Mouse (Mus musculus): ENCODE measurements around the gene Cfd.

Gene Cfd

DNA sequence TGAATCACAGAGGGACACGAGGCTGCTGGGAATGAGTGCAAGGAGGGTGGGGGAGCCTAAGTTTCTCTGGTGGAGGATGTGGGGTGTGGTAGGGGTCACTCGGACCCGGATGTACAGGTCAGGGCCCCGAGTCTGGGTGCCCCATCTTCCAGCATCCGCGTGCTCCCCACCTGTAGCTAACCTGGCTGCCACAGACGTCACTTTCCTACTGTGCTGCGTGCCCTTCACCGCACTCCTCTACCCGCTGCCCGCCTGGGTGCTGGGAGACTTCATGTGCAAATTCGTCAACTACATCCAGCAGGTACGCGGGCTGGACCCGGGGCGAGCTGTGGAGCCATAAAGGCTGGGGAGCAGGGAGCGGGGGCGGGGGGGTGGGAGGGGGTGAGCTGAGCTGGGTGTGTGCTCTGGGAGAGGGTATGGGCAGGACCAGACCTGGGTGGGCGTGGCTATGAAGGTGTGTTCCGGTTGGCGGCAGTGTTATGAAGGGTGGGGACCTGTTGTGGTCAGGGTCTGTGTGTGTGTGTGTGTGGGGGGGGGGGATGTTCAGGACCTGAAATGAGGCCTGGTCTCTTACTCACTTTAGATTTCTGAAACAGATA, 28.7 kb downstream of the Cfd start:
- no peak for DNase-seq

DNA sequence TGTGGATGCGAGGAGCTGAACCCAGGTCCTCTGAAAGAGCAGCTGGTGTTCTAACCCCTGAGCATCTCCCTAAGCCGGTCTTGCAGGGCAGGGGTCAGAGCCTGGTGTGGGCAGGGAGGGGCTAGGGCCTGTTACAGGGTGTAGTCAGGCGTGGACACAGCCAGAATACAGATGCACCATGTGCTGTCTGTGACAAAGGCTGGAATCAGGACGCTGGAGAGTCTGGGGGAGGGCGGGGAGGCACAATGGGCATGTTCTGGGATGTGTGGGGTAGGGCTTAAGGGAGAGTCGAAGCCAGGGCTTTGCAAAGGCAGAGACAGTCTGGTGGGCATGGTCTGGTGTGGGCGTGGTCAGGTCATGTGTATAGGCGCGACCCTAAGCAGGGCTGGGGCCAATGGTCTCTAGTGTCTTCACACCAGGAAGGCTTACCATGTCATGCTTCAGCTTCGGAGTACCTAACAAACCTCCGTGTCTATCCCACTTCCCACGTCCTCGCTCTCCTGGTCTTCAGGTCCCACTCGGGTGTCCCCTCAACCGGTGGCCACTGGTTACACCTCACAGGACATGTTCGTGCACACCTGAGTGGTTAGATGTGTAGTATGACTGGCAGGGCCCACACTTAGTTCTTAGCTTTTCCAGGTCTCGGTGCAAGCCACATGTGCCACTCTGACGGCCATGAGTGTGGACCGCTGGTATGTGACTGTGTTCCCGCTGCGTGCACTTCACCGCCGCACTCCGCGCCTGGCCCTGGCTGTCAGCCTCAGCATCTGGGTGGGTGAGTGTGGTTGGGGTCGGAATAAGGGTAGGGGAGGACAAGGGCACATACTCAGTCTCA, 29.6 kb downstream of the Cfd start:
- no peak for DNase-seq

DNA sequence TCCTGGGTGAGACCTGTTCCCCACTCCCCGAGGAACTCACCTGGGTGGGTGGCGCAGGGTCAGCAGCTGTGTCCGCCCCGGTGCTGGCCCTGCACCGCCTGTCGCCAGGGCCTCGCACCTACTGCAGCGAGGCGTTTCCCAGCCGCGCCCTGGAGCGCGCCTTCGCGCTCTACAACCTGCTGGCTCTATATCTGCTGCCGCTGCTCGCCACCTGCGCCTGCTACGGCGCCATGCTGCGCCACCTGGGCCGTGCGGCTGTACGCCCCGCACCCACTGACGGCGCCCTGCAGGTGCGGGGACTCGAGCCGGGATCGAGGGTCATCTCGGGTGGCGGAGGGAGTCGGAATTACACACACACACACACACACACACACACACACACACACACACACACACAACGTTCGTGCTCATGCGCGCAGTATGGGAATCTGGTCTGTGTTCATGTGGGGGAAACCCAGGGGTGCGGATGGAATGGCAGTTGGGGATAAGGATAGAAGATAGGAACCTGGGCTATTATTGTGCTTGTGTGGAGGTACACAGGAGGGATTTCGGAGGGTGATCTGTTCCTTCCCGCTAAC, 30.4 kb downstream of the Cfd start, which contains the start of gene R3hdm4:
Gene R3hdm4, minus strand, starts transcription at position 251 of the 578 bp plus-strand sequence.
- DNase-seq = no peak

DNA sequence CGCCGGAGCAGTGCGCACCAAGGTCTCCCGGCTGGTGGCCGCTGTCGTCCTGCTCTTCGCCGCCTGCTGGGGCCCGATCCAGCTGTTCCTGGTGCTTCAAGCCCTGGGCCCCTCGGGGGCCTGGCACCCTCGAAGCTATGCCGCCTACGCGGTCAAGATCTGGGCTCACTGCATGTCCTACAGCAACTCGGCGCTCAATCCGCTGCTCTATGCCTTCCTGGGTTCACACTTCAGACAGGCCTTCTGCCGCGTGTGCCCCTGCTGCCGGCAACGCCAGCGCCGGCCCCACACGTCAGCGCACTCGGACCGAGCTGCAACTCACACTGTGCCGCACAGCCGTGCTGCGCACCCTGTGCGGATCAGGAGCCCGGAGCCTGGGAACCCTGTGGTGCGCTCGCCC, 30.9 kb downstream of the Cfd start:
- DNase-seq = no peak

DNA sequence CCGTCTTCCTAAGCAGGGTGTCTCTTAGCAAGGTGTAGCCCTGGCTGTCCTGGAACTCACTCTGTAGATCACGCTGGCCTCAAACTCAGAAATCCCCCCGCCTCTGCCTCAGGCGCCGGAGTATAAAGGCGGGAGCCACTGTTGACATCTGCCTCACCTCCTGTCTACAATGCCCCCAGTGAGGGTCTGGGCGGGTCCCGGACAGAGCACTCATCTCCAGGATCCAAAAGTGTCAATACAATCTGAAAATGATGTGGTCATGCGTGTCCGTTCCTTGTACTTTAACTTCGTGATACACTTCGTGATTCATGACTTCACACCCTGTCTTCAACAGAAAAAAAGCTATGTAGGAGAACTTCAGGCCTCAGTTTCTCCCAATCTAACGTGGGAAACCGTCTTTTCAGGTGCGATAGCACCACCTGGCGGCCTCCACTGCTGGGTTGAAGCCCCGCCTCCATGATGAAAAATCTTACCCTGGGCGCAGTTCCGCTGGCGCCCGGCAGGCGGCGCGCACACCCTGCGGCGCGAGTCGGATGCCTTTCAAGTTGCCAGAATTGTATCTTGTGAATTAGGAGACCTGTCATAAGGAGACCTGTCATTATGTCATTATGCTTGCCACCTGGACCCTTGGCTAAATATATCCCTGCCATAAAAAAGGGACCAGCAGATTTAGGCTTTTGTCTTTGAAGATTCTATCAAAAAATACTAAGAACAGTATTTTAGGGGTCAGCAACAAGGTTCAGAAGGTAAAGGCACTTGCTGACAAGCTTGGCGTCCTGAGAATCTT, 34.5 kb downstream of the Cfd start:
- peak; percentile 85 for DNase-seq

DNA sequence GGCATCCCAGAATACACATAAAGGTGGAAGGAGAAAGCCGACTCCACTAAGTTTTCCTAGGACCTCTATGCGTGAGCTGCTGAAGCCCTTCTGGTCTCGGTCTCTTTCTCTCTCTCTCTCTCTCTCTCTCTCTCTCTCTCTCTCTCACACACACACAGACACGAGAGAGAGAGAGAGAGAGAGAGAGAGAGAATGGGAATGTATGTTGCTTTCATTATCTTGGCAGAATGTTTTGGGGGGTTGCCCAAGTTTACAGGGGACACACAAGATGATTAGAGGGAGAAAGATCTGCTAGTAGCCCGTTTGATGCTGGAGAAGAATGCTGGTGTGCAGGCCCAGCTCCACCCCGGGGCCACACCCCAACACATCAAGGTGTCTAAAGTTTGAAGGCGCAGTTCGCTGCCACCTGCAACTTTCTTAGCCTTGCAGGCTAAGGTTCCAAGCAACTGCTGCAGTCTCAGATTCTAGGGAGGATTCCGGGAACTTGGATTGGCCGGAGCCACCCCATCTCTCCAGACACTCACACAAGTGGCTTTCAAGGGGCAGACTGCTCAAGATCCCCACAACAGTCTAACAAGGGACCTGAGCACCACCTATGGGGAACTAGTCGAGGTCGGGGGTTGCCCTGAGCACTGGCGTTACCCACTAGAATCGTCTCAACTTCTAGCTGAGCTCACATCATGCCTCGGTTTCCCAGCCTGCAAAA, 35.3 kb downstream of the Cfd start:
- DNase-seq = no peak

DNA sequence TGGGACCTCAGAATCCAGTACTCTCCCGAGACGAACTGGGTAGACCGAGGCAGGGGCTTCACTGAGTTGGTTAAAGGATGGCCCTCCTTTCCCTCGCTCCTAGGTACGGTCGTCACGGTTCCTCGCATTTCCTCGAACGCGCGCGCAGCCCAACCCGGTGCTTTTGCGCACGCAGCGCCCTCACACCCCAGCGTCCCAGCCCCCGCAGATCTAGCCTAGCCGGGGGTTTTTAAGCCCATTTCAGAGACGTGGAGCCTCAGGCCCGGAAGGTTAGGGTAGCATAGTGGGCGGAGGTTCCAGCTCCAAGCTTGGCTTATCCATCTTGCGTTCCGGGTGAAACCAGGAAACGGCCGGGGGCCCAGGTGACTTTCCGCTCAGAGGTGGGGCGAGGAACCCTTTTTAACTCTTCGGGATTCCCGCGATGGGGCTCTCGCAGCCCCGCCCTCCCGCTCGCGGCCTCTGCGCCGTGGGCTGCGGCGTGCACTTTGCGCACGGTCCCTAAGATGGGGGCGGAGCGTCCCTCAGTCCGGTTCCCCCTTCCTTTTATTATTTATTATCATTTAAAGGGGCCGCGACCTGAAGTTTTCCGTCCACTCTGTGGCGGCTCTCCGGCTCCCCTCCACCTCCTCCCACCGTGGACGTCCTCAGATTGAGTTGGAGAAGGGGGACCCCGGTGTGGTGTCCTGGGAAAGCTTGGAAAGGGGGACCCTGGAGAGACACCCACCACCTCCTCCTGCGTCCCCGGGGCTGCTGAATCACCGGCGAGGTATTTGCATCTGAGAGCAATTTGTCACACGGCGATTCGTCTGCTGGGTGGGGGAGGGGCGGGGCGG, 36.1 kb downstream of the Cfd start, which contains the start of gene Arid3a:
Gene Arid3a, plus strand, starts transcription at position 553 of the 833 bp plus-strand sequence.
- DNase-seq = peak; percentile 87

DNA sequence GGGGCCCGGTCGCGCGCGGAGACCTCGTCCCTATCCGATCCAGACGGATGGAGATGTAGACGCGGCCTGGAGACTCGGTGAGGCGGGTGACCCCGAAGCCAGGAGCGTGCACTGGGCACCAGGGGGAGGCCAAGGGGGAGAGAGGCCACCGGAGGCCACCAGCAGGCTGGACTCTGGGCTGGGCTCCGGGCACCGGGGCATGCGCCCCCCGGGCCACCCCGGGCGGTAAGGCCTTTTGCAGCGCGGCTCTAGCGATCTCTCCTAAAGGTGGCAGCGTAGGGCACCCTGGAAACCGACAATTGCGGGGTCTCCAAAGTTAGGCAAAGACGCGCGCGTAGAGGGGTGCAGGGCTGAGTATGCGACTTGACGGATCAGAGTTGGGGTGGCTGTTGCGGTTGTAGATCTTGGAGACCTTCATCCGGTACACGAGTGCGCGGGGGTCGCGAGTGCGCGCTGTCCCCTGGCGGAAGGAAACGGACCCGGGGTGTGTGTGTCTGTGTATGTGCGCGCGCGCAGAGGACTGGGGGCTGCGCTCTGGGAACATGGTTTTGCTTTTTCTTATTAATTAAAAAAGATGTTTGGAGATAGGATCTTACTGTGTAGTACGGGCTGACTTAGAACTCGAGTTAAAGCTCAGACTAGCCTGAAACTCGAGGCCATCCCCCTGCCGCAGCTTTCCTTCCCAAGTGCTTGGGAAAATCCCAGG, 36.8 kb downstream of the Cfd start:
- DNase-seq = peak; percentile 47

DNA sequence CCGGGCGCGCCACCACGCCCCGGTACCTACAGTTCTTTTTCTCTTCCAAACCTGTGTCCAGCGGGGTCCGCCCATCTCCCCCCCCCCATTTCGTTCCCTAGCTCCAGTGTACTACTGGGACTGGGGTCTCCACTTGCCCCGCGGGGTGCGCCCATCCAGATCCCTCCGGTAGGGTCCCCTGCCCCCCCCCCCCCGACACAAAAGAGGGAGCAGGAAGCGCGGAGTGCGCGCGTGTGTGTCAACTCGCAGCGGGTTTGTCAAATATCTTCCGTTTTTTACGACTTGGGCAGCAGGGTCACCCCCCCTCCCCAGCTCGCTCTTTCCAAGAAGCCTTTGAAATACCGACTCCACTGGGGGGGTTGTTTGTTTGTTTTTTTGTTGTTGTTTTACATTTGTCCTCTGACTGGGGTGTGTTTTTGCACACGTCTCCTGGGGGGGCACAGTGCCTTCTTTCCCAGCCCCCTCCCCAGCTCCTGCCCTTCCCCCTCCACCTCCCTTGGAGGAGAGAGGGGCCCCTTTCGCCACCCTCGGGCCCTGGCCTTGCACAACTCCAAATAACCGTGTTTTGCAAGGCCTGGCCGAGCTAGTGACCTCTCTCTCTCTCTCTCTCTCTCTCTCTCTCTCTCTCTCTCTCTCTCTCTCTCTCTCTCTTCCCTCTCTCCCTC, 37.5 kb downstream of the Cfd start:
- DNase-seq = peak; percentile 34

DNA sequence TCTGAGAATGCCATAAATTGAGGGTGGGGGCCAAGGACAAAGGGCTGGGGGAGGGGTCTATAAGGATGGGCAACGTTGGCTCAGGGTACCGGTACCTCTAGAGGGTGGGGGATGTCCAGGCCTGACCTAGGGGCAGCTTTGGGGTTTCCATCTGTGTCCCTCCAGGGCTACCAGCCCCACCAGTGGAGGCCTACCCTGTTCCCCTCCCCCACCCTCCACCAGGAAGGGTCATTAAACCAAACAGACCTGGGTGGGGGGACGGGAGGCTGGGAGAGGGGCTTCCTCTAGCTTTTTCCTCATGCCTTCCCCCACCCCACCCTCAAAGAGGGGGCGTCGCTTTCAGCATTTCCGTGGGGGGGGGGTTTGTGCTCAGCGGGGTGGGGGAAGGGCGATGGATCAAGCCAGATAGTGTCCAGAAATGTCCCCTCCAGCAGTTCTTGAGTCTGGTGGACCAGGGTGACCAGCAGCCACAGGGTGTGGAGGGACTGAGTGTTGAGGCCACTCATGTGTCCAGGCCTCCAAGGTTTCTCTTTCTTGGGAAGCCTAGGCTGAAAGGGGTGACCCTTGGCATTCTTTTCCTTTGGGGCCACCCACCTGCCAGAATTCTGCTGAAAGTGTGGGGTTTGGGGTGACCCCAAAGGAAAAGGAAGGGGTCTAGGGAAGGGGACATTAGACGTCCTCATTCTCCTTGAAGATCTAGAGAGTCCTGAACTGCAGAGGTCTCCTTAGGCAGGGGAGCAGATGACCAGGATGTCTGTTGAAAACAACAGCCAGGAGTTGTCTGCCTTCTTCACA, 38.5 kb downstream of the Cfd start:
- DNase-seq = no peak

DNA sequence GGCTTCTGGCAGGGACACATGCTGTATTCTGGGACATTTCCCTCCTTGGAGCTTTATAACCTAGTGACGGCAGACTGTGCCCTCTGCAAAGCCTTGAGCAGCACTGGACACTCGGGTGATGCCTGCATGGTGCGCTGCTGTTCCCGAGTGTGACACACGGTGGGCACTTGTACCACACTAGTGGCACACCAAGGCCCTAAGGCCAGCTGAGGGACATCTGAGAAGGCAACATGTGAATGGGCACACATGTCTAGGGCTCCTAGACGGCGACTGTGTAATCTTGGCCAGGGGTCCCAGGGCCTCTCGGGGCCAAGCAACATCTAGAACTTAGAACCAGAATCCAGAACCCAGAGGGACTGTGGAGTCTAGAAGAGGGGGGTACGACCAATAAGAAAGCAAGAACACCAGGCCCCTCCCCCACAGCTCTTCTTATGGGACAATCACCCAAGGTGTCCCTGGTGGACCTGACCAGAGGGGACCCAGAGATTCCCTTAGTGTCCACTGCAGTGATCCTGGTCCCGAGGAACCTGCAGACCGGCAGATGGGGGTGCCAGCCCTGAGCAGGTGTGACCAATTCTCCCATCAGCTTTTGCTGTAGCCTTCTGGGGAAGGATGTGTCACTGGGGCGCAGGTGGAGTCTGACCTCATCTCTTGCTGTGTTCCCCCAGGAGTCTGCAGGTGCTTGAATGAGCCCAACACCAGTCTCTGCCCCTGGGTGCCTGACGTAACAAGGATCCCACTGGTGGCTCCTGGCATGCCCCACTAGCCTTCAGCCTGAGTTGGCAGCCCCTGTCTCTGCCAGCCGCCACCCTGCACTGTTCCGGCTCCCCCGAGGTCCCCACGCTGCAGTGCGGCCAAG, 39.5 kb downstream of the Cfd start:
- DNase-seq = no peak

DNA sequence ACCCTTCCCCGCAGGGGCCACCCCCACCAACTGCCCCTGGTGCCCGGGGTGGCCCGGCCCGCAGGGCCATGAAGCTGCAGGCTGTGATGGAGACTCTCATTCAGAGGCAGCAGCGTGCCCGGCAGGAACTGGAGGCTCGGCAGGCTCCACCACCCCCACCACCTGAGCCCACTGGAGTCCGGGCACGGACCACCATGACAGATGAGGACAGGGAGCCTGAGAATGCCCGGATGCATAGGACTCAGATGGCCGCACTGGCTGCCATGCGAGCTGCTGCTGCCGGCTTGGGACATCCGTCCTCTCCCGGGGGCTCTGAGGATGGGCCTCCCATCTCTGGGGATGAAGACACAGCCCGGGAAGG, 40.2 kb downstream of the Cfd start:
- no peak for DNase-seq

DNA sequence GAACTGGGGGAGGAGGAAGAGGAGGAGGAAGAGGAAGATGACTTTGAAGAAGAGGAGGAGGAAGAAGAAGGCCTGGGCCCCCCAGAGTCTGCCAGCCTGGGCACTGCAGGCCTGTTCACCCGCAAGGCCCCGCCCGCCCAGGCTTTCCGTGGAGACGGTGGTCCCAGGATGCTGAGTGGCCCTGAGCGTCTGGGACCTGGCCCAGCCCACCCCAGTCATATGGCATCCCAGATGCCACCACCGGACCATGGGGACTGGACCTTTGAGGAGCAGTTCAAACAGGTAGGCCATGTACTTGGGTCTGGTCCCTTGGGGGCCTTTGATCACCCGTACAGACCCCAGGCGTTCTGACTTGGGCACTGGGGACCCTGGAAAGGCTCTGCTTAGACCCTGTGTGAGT, 41.1 kb downstream of the Cfd start:
- DNase-seq = no peak

DNA sequence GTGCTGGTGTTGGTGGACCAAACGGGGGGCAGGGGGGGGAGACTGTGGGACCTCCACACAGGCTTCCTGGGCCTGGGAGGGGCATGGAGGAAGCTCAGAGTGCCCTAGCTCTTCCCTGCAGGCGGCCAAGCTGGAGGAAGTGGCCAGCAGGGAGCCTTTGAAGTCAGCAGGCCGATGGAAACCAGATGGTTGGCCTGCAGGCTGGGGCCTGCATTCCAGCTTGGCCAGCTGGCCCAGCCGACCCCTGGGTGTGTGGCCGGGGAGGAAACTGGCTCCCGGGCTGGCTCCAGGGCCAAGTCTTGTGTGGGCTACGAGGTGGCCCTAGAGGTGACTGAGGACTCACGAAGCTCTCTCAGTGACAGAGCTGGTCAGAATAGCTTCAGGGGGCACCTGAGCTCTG, 42.1 kb downstream of the Cfd start:
- DNase-seq = peak; percentile 48

DNA sequence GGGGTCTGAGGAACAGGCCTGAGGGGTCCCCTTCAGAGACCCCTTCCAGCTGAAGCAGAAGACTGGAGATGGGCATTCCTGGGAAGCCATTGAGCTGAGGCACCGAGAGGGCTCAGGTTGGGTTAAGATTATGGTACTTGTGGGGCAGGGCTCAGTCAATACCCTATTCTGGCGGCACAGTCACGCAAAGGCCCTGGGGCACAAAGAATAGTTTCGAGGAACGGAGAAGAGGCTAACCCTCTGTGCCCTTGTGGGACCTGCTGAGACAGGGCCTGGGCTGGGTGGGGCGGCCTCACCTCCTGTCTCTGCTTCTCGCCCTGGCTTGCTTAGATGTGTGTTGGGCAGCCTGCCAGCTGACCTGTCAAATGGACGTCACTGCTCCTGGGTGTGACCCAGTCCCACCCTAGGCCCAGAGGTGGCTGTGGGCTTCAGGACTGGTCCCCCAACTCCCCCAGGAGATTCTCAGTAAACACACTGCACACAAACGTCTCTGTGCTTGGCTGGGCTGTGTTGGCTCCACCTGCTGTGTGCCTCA, 42.6 kb downstream of the Cfd start:
- DNase-seq = no peak

DNA sequence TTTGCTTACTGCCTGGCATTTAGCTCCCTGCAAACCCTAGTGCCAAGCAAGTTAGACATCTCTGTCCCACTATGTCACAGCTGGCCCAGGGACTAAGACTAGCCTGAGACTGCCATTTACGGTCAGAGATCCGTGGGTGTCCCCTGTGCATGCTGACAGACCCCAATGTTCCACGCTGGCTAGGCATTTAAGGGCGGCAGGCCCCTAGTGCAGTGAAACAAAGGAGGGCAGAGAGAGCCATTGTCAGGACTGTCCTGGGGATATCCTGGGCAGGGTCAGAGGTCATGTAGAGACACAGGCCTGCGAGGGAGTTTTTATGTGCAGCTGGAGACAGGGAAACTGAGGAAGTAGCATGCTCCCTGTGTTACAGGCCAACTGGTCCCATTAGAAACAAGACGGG, 43.2 kb downstream of the Cfd start:
- no peak for DNase-seq

DNA sequence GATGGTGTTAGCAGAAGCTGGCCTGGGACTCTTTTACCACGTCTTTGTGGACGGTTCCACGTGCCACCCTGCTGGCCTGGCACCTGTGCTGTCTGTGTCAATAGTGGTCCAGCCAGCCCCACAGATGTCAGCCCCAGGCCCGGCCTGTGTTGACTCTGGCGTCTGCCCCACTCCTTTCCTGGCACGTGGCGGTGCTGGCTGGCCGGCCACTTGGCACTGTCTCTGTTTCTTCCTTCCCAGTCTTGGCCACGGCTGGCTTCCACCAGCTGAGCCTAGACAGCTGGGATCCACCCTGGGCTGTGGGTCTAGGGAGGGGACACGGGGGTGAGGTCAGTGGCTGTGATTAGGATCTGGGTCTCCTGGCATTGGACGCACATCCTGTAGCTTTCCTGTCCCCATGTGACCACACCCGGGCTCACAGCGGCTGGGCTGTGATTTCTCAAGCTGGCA, 43.6 kb downstream of the Cfd start:
- peak; percentile 86 for DNase-seq
